Mouse (Mus musculus): Measurements from ENCODE around the gene Nfya. TPM values are rescaled to one million over a fixed set of nuclear protein-coding genes. Genes with fewer than 3 reads are reported as not detected.
"Not testable (repeated sequence)": the region's sequence is repeated elsewhere in the genome, so short reads cannot be mapped to it uniquely, and the experiment has no call there.

Nfya gene
- polyA plus RNA-seq, 1 experiment from 2014 or later, result 18.1 TPM

DNA sequence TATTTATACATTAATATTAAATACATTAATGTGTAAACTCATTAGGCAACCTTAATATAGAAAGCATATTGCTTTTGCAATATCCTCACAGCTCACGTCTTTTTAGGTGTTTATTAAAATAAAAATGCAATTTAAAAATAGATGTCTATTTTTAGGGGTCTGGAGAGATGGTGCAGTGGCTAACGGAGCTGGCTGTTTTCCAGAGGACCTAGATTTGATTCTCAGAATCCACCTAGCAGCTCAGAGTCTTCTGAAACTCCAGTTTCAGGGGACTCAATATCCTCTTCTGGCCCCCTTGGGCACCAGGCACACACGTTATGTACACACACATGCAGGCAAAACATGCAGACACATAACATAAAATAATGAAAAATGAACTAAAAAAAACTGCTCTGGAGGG lies 47.4 kb downstream of the Nfya start:
- no peak overlapping the region for H3K4me3 ChIP-seq (ENCODE audit: low read length)
- H3K27me3 ChIP-seq (ENCODE audit: control insufficient read depth, insufficient read depth, low read depth, low read length), result no peaks in the 10 kb centered on the region
- no peaks in the 10 kb centered on the region for H3K4me1 ChIP-seq (replicated peaks; ENCODE audit: control insufficient read depth, insufficient read depth, low read length)
- ATAC-seq (ENCODE audit: low read depth), result no peak
- no peak overlapping the region for H3K4me2 ChIP-seq (ENCODE audit: low read depth, low read length)
- no peak overlapping the region for H3K9ac ChIP-seq (ENCODE audit: low read length)
- H3K9me3 ChIP-seq (ENCODE audit: control insufficient read depth, low read length), result no peaks in the 10 kb centered on the region
- WGBS, result 40% methylated on average over 3 of the region's 3 CpGs
- H3K27ac ChIP-seq (ENCODE audit: low read length), result no peak overlapping the region
- H3K36me3 ChIP-seq (ENCODE audit: control insufficient read depth, insufficient read depth, low read length), result no peaks in the 10 kb centered on the region

DNA sequence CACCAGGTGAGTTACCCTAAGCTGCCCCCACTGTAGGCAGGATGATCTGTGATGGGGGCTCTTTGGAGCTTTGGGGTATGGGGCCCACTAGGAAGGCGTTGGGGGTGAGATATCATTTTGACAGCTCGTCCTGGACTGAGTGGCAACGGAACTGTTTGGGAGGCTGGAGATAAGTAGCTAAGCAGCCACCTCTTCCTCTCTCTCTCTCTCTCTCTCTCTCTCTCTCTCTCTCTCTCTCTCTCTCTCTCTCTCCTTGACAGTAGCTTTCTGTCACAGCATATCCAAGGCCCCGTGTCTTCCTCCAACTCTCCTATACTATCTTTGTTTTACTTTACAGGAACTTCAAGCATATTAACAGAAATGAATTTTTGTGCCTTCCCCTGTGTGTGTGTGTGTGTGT lies 49.2 kb downstream of the Nfya start:
- no peaks in the 10 kb centered on the region for H3K4me1 ChIP-seq (replicated peaks; ENCODE audit: control insufficient read depth, insufficient read depth, low read length)
- H3K36me3 ChIP-seq (ENCODE audit: control insufficient read depth, insufficient read depth, low read length), result no peaks in the 10 kb centered on the region
- 38% methylated on average over 4 of the region's 4 CpGs for WGBS
- no peak overlapping the region for H3K9ac ChIP-seq (ENCODE audit: low read length)
- H3K27ac ChIP-seq (ENCODE audit: low read length), result no peak overlapping the region
- no peaks in the 10 kb centered on the region for H3K27me3 ChIP-seq (ENCODE audit: control insufficient read depth, insufficient read depth, low read depth, low read length)
- H3K4me3 ChIP-seq (ENCODE audit: low read length), result no peak overlapping the region
- H3K4me2 ChIP-seq (ENCODE audit: low read depth, low read length), result no peak overlapping the region
- no peaks in the 10 kb centered on the region for H3K9me3 ChIP-seq (ENCODE audit: control insufficient read depth, low read length)
- ATAC-seq (ENCODE audit: low read depth), result no peak

DNA sequence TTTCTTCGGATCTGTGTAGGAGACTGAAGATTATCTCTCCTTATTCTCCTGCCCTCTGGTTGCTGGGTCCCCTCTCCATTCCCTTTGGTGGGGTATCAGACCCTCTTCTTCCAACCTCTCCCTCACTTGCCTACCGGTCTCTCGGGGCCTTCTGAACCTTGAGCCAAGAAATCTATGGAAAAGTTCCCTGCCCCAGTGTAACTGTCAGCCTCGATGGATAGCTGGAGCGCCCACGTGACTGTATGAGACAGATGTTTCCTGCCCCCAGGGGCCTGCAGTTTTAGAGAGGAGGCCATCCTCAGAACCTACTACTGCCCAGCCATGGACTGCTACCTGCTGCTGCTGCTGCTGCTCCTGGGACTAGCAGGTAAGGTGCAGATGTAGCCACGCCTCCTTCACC lies 50.1 kb downstream of the Nfya start, which contains the start of gene Treml1:
Gene Treml1, plus strand, starts transcription at position 301 of the 400 bp plus-strand sequence.
- no peaks in the 10 kb centered on the region for H3K9me3 ChIP-seq (ENCODE audit: control insufficient read depth, low read length)
- H3K4me3 ChIP-seq (ENCODE audit: low read length), result no peak within 1 kb of the TSS
- H3K27me3 ChIP-seq (ENCODE audit: control insufficient read depth, insufficient read depth, low read depth, low read length), result no peaks in the 10 kb centered on the region
- no peaks in the 10 kb centered on the region for H3K4me1 ChIP-seq (replicated peaks; ENCODE audit: control insufficient read depth, insufficient read depth, low read length)
- WGBS, result 71% methylated on average over 7 of the region's 7 CpGs
- no peaks in the 10 kb centered on the region for H3K36me3 ChIP-seq (ENCODE audit: control insufficient read depth, insufficient read depth, low read length)
- H3K4me2 ChIP-seq (ENCODE audit: low read depth, low read length), result no peak within 1 kb of the TSS
- H3K9ac ChIP-seq (ENCODE audit: low read length), result no peak within 1 kb of the TSS
- no peak within 1 kb of the TSS for H3K27ac ChIP-seq (ENCODE audit: low read length)
- ATAC-seq (ENCODE audit: low read depth), result no peak

DNA sequence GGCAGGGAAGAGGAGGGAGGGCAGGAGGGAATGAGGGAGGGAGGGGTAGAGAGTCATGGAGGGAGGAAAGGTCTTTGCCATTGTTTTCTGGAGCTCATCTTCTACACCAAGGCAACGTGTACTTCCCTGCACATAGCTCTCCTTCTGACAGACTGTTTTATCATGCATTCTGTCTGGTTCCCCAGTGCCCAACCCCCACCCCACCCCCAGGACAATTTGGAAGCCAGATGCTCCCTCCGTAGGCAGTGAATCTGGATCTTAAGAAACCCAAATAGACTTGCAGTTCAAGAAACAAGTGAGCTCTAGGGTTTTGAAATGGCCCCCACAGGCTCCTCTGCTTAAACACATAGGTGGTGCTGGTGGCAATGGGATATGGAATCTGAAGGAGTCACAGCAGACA lies 51.8 kb downstream of the Nfya start:
- Histone ChIP-seq H3K9me3 (ENCODE audit: control insufficient read depth, low read length) (no peaks in the 10 kb centered on the region), H3K36me3 (ENCODE audit: control insufficient read depth, insufficient read depth, low read length) (no peaks in the 10 kb centered on the region), H3K27ac (ENCODE audit: low read length) (no peak overlapping the region), H3K9ac (ENCODE audit: low read length) (no peak overlapping the region), H3K4me2 (ENCODE audit: low read depth, low read length) (no peak overlapping the region), H3K27me3 (ENCODE audit: control insufficient read depth, insufficient read depth, low read depth, low read length) (no peaks in the 10 kb centered on the region), H3K4me1 (replicated peaks; ENCODE audit: control insufficient read depth, insufficient read depth, low read length) (no peaks in the 10 kb centered on the region), H3K4me3 (ENCODE audit: low read length) (no peak overlapping the region)
- 50% methylated on average over 2 of the region's 2 CpGs for WGBS
- ATAC-seq (ENCODE audit: low read depth), result no peak

DNA sequence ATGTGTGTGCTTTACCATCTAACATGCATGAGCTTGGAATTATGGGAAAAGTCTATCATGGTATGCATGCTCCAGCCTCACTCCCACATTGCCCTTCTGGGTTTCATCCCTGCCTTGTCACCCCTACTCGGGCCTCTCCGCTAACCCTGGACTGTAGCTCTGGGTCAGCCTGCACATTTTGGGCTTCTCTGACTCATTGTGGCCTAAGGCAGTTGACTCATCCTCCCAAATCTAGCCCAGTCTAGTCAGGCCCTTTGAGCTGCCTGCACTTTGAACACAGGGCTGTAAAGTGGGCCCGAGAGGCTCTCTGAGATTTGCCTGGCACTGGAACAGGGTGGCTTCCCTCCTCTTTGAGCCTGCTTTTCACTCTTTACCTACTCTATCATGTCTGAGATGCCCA lies 53.9 kb downstream of the Nfya start:
- Histone ChIP-seq H3K27ac (ENCODE audit: low read length) (no peak overlapping the region), H3K36me3 (ENCODE audit: control insufficient read depth, insufficient read depth, low read length) (no peaks in the 10 kb centered on the region), H3K27me3 (ENCODE audit: control insufficient read depth, insufficient read depth, low read depth, low read length) (no peaks in the 10 kb centered on the region), H3K4me2 (ENCODE audit: low read depth, low read length) (no peak overlapping the region), H3K9ac (ENCODE audit: low read length) (no peak overlapping the region), H3K9me3 (ENCODE audit: control insufficient read depth, low read length) (no peaks in the 10 kb centered on the region), H3K4me1 (replicated peaks; ENCODE audit: control insufficient read depth, insufficient read depth, low read length) (no peaks in the 10 kb centered on the region), H3K4me3 (ENCODE audit: low read length) (no peak overlapping the region)
- ATAC-seq (ENCODE audit: low read depth), result no peak
- 85% methylated on average over 3 of the region's 3 CpGs for WGBS

DNA sequence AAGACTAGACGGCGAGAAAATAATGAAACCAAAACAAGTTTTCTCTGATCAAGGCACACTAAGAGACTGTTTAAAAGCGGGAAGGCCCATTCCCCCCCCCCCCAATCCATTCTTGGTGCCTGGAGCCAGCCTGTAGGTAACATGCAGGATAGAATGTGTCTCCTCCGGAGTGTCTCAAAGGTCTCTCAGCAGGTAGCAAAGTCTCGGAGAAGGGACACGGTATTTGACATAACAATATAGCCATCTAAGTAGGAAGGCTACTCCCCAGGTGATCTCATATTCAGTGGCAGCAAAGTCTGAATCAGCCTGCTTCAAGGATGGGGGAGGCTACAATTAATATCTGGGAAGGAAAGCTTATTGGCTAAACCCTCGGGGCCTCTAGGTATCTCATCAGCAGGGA lies 56.7 kb downstream of the Nfya start:
- 76% methylated on average over 7 of the region's 7 CpGs for WGBS
- not testable (repeated sequence) for H3K9me3 ChIP-seq (ENCODE audit: control insufficient read depth, low read length); H3K9ac ChIP-seq (ENCODE audit: low read length); H3K4me3 ChIP-seq (ENCODE audit: low read length); ATAC-seq (ENCODE audit: low read depth); H3K4me2 ChIP-seq (ENCODE audit: low read depth, low read length); H3K27ac ChIP-seq (ENCODE audit: low read length); H3K4me1 ChIP-seq (replicated peaks; ENCODE audit: control insufficient read depth, insufficient read depth, low read length); H3K27me3 ChIP-seq (ENCODE audit: control insufficient read depth, insufficient read depth, low read depth, low read length); H3K36me3 ChIP-seq (ENCODE audit: control insufficient read depth, insufficient read depth, low read length)

DNA sequence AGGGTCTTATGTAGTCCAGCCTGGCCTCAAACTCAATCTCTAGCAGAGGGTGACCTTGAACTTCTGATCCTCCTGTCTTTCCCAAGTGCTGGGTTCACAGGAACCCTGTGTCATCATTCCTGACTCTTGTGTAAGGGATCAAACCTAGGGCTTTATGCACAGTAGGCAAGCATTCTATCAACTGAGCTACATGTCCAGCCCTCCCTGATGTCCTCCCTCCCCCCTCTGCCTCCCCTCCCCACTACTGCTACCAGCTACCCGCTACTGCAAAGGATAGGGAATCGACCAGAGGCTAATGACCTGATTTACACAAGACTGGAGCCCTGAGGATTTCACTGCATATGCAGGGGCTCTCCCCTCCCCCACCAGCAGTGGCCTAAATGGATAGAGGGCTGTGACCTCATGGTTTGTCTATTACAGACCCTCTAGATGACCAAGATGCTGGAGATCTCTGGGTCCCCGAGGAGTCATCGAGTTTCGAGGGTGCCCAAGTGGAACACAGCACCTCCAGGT lies 59.0 kb downstream of the Nfya start:
- no peak for ATAC-seq (ENCODE audit: low read depth)
- Histone ChIP-seq H3K9ac (ENCODE audit: low read length) (no peak overlapping the region), H3K4me3 (ENCODE audit: low read length) (no peak overlapping the region), H3K4me1 (replicated peaks; ENCODE audit: control insufficient read depth, insufficient read depth, low read length) (no peaks in the 10 kb centered on the region), H3K27ac (ENCODE audit: low read length) (no peak overlapping the region), H3K36me3 (ENCODE audit: control insufficient read depth, insufficient read depth, low read length) (no peaks in the 10 kb centered on the region), H3K4me2 (ENCODE audit: low read depth, low read length) (no peak overlapping the region), H3K9me3 (ENCODE audit: control insufficient read depth, low read length) (no peaks in the 10 kb centered on the region), H3K27me3 (ENCODE audit: control insufficient read depth, insufficient read depth, low read depth, low read length) (no peaks in the 10 kb centered on the region)
- WGBS, result 72% methylated on average over 5 of the region's 5 CpGs

DNA sequence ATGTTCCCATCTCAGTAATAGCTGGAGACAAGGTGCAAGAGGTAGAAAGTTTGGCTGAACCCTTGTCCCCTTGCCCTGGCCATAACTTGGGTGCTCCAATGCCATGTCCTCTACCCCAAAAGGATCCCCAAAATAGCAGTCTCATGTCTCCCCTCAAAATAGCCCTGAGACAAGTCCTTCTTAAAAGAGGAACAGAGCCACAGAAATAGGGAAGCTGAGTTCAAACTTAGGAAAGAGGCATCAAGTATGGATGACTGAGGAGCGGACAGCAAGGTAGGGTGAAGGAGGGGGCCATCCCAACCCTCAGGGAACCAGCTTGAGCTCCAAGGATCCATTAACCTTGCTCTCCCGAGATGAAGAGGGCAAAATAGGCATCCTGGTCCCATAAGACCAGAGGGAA lies 62.4 kb downstream of the Nfya start:
- Histone ChIP-seq H3K27ac (ENCODE audit: low read length) (no peak overlapping the region), H3K27me3 (ENCODE audit: control insufficient read depth, insufficient read depth, low read depth, low read length) (no peaks in the 10 kb centered on the region), H3K4me2 (ENCODE audit: low read depth, low read length) (no peak overlapping the region), H3K9ac (ENCODE audit: low read length) (no peak overlapping the region), H3K9me3 (ENCODE audit: control insufficient read depth, low read length) (no peaks in the 10 kb centered on the region), H3K4me1 (replicated peaks; ENCODE audit: control insufficient read depth, insufficient read depth, low read length) (no peaks in the 10 kb centered on the region), H3K4me3 (ENCODE audit: low read length) (no peak overlapping the region), H3K36me3 (ENCODE audit: control insufficient read depth, insufficient read depth, low read length) (no peaks in the 10 kb centered on the region)
- ATAC-seq (ENCODE audit: low read depth), result no peak
- WGBS, result 69% methylated on average over 2 of the region's 2 CpGs

DNA sequence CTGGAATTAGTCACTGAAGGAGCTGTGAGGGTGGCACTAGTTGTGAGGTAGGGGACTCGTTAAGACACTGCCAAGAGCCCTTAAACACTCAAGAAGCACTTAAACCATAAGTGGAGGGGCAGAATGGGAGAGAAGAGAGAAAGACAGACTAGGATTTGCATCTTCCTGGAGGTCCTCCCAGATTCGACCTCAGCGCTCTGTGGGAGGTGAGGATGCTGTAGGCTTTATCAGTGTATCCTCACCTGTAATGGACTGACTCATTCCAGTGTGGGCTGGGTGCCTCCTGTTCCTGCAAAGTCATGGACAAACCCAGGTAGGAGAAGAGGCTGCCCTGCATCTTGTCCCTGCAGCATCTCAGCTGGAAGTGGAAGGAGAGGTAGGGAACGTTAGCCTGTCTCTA lies 62.9 kb downstream of the Nfya start:
- H3K36me3 ChIP-seq (ENCODE audit: control insufficient read depth, insufficient read depth, low read length), result no peaks in the 10 kb centered on the region
- no peak overlapping the region for H3K4me3 ChIP-seq (ENCODE audit: low read length)
- no peaks in the 10 kb centered on the region for H3K9me3 ChIP-seq (ENCODE audit: control insufficient read depth, low read length)
- no peak overlapping the region for H3K9ac ChIP-seq (ENCODE audit: low read length)
- no peak overlapping the region for H3K27ac ChIP-seq (ENCODE audit: low read length)
- H3K4me1 ChIP-seq (replicated peaks; ENCODE audit: control insufficient read depth, insufficient read depth, low read length), result no peaks in the 10 kb centered on the region
- H3K27me3 ChIP-seq (ENCODE audit: control insufficient read depth, insufficient read depth, low read depth, low read length), result no peaks in the 10 kb centered on the region
- no peak for ATAC-seq (ENCODE audit: low read depth)
- 47% methylated on average over 4 of the region's 4 CpGs for WGBS
- no peak overlapping the region for H3K4me2 ChIP-seq (ENCODE audit: low read depth, low read length)

DNA sequence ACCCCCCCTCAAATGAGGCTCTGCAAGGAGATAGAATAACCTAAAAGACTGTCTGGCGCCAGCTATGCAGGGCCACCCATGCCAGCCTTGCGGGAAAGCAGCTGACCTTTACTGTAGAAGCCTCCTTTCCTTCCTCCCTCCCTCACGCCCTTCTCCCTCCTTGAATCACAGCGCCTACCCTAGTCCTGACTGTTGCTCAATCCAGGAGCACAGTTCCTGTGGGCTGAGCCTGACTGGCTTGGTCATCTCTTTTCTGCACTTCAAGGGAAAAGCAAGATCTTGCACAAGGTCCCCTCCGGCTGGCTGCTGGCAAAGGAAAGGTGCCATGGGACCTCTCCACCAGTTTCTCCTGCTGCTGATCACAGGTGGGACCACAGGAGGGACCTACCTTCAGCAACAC lies 63.5 kb downstream of the Nfya start, which contains the start of gene Trem2:
Gene Trem2, plus strand, starts transcription at position 171 of the 400 bp plus-strand sequence.
- no peak for ATAC-seq (ENCODE audit: low read depth)

More for the DNA sequence above, 63.5 kb downstream of the Nfya start, which contains the start of gene Trem2:
- H3K4me2 ChIP-seq (ENCODE audit: low read depth, low read length), result no peak within 1 kb of the TSS
- no peaks in the 10 kb centered on the region for H3K9me3 ChIP-seq (ENCODE audit: control insufficient read depth, low read length)
- no peak within 1 kb of the TSS for H3K27ac ChIP-seq (ENCODE audit: low read length)
- H3K4me1 ChIP-seq (replicated peaks; ENCODE audit: control insufficient read depth, insufficient read depth, low read length), result no peaks in the 10 kb centered on the region
- 66% methylated on average over 5 of the region's 5 CpGs for WGBS
- H3K4me3 ChIP-seq (ENCODE audit: low read length), result no peak within 1 kb of the TSS
- no peak within 1 kb of the TSS for H3K9ac ChIP-seq (ENCODE audit: low read length)
- H3K27me3 ChIP-seq (ENCODE audit: control insufficient read depth, insufficient read depth, low read depth, low read length), result no peaks in the 10 kb centered on the region
- no peaks in the 10 kb centered on the region for H3K36me3 ChIP-seq (ENCODE audit: control insufficient read depth, insufficient read depth, low read length)

Measured in lung, embryonic 16.5 days (tissue).